Mouse (Mus musculus) E14TG2a.4 (cell line): ENCODE results near the gene L3mbtl3.

Experiments
- CTCF ChIP-seq: conservative IDR thresholded peaks from 2 replicates; pipeline ENCODE4 v1.5.1; 2014; ENCODE audit warnings: low read length
- NANOG ChIP-seq: IDR thresholded peaks from 2 replicates; pipeline ENCODE4 v1.6.1; 2014; ENCODE audit warnings: borderline replicate concordance, low read length, mixed read lengths
- POU5F1 ChIP-seq: IDR thresholded peaks from 2 replicates; pipeline ENCODE4 v1.6.1; 2014; ENCODE audit warnings: low read length, borderline replicate concordance

DNA sequence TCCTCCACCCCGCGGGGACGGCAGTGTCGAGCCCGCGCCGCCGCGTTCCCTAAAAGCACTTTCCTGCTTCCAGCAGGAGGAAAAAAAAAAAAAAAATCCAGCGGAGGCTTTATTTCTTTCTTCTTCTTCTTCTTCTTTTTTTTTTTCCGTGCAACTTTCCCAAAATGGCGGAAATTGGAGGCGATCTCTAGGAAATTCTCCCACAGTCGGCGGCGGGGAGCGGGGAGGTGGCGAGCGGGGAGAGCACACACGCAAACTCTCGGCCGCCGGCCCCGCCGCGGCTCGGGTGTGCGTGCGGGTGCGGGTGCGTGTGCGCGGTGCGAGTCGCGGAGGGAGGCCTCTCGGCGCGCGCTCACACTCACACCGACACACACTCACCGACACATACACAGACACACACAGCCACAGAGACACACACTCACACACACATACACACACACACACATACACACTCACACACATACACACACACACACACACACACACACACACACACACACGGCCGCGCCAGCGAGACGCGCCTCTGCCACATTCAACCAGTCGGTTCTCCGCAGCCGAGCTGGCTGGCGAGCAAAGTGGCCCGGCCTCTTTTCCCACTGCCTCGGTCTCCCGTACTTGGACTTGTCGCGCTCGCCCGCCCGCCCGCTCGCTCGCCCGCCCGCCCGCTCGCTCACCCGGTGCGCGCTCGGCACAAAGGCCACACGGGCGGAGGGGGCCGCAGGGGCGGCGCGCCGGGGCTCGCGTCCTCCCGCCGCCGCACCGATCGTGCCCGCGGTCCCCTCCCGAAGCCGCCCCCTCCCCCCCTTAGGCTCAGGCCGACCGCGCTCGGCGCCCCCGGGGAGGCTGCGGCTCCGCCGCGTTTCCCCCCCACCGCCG is 1.1 kb downstream of the L3mbtl3 start:
- TF ChIP-seq CTCF (no peak), POU5F1 (no peak), NANOG (no peak)
